Mouse (Mus musculus) gastrocnemius, postnatal 36 days (tissue): ENCODE results near the gene Ptpn7. TPM values are rescaled to one million over a fixed set of nuclear protein-coding genes. Genes with fewer than 3 reads are reported as not detected.
"Not testable (repeated sequence)": the region's sequence is repeated elsewhere in the genome, so short reads cannot be mapped to it uniquely, and the experiment has no call there.

Experiments
- DNase-seq, 2 experiments: peaks; one replicate each; pipeline ENCODE4 v3.0.0; 2022
- intact Hi-C: fragments of 180-260 bp; cut with DNase I; formaldehyde crosslinking; loops from one replicate; pipeline ENCODE4 v1.15.1; 2025
- long read RNA-seq, 2 experiments: library from polyadenylated mRNA; stranded (forward); transcript quantifications; one replicate each; pipeline ENCODE4 v2.0.0; 2021
- total RNA-seq, 2 experiments: library from RNA; stranded (reverse); gene quantifications; 2 replicates each; pipeline ENCODE4 v1.2.3; 2021

The Ptpn7 gene
- under 1 TPM; 0.27 to 0.56 TPM for total RNA-seq
- long read RNA-seq, experiment 1 = 0 reads
- long read RNA-seq, experiment 2, partial matches to known transcripts = 0 of 1 reads
- long read RNA-seq, experiment 2, other reads (novel, unspliced or antisense) = 1 of 1 reads

DNA sequence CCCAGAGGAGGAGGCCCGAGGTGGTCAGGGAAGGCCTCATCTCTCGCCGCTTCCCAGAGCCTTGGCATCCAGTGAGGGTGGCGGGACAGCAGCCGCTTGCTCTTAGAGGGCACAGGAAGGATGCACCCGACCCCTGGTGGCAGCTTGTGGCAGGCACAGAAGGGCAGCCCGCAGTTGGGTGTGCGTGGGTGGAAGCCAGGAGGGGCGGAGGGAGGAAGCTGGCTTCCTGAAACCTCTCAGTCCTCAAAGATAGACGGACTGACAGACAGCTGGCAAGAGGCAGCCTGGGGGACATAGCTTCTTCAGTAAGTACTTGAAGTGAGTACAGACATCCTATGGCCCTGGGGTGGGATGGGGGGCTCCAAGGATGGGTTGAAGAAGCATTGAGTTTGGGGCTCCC lies at the start of gene Ptpn7:
TSS of gene Ptpn7 (plus strand) at position 228 of the 400 bp plus-strand sequence.
- DNase-seq = peak in 1 of 2 experiments; percentile 41

DNA sequence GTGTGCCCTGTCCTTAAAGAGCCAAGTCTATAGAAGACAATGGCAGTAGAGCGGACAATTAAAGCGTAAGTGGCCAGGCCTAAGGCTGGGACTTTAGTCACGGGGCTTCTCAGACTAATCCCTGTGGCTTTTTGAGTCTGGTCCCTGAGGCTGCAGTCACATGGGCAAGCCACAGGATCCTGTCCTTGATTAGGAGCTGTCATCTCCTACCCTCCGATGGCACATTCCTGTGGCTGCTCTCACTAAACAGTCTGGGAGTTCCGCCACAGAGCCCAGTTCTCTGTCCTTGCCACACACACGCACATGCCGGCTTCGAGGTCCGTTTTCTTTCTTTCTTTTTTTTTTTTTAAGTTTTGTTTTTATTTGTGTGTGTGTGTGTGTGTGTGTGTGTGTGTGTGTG lies 49.0 kb upstream of the Ptpn7 start:
- DNase-seq = no peak
- intact Hi-C loops = no loop called here

More for the DNA sequence above, at the start of gene Ptpn7:
- intact Hi-C loops = no loop called here

DNA sequence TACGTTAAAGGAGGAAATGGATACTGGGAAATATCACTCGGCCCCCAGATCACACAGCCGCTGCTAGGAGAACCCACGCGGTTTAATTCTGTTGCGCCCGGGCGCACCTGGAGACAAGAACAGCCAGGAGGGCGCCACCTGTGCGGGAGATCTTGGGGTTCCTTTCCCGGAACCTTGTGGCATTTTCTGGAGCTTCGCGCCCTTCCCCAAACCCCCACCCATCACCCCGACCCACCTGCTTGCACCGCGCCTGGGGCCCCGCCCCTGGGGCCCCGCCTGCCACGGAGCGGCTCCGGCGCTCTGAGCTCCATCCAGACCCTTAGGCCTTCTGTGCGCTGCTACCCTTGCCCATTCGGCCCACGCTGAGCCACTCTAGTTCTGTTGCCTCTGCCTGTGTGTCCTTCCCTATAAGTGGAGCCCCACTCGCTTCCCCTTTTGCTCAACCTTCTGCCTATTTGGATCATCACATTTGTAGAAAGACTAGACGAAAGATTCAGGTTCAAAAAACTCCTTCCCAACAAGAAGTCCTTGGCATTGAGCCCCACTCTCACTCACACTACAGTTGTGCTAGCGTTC lies 47.1 kb upstream of the Ptpn7 start:
- intact Hi-C loops = no loop called here
- no peak for DNase-seq

DNA sequence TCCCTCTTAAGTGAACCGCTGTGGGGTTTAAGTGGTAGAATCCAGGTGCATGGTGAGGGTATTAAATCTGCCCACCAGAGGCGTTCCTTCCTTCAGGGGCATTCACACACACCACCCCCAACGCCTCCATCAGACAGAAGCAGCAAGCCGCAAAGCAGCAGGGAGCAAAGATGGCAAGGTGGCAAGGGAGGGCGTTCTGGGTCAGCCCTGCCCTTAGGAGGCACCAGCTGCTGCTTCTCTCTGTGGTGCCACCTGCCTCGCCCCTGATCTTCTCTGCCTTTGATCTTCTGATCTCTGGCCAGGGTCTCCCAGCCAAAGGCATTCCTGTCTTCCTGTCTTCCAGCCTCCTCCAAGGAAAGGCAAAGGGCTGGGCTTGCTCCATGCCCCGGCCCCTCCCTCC lies 46.5 kb upstream of the Ptpn7 start:
- intact Hi-C loops = no loop called here
- DNase-seq = no peak

DNA sequence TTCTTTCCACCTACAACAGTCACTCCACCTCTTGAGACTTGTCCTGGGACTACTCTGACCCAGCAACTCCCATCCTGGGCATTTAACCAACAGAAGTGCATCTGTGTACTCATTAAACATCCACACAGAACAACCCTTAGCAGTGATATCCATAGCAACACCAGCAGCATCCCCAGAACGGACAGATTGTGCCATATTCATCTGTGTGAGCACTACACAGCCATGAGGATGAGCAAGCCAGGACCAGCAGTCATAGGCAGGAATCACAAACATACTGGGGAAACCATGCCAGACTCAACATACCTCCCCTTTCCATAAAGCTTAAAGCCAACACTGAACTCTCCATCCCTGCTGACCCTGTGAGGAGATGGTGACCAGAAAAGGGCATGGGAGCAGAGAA lies 45.1 kb upstream of the Ptpn7 start:
- intact Hi-C loops = no loop called here
- no peak for DNase-seq

DNA sequence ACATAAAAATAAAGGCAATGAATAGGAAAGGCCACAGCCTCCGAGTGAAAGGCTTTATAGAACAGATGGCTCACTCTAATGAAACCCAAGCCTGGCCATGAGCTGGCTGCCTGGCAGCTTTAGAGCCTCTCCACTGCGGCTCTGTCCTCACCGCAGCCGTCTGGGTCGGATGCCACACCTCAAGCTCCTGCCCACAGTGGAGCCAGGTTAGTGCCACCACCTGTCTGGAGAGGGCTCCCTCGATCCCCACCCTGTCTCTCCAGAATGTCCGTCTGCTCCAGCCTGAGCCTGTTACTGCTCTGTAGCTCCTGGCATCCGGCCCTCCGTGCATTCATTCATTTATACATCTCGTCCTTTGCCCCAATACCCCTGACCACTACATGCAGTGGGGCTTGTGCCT lies 42.9 kb upstream of the Ptpn7 start:
- no peak for DNase-seq
- intact Hi-C loops = no loop called here

DNA sequence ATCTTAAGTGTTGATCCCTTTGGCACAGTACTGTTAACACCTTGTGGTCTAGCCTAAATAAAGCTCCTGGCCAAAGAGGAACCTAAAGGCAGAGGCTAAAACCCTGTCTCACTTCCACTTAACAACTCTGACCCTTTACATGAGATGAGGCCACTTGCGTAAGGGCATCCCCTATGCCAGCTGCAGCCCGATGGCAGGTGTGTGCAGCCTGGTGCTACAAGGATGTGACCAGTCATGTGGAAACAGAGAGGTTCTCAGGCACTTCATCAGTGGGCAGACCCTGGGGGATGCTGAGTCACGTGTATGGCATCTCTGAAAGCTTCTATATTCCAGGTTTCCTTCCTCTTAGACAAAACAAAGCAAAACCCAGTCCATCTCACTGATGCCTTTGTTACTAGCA lies 41.6 kb upstream of the Ptpn7 start:
- intact Hi-C loops = no loop called here
- no peak for DNase-seq

DNA sequence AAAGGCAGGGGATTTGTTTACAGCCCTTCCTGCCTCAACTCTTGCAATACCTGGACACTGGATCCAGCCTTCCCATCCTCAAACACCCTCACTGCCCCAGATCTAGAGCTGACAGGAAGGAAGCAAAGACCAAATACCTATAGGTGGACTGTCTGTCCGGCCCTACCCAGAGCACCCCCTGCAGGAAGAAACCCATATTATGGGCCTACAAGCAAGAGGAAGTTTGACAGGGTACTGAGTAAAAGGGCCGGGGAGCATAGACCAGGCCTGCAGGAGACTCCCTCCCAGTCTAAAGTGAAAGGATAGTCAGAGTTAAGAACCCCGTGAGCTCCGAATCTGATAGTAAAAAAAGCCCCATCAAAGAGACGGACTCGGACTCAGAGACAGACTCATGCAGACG lies 37.8 kb upstream of the Ptpn7 start:
- DNase-seq = no peak
- intact Hi-C loops = no loop called here

DNA sequence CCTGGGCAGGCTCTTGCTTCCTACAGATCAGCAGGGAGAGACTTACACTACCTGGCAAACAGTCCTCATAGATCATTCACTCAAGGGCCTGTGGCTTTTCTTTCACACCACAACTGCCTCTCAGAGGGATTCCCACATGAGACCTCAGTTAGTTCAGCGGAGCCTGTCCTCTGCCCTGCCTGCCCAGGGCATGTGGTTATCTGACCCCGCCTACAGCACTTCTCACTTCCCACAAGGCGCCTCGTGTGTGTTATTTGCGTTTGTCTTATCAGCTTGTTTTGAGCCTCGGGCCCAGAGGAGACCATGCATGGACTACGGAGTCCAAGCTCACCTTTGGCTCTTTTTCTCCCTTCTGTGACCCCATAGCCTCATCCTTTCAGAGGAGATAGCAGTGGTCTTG lies 37.3 kb upstream of the Ptpn7 start:
- no peak for DNase-seq
- intact Hi-C loops = no loop called here

DNA sequence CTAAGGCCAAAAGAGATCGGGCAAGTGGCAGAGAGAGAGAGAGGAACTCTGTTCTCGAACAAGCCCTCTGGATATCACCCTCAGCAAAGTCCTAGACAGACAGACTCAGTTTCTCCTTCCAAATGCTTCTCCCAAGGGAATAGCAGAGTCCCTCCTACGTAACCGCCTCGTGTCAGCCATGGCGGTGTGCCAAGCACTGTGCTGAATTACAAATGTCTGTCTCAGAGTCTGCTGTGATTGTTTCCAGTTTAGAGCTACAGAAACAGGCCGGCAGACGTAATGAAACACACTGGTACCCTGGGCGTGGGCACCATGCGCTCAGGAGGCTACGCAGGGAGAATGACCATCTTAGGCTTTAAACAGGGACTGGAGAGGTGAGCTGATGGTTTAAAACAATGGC lies 36.2 kb upstream of the Ptpn7 start:
- no peak for DNase-seq
- intact Hi-C loops = no loop called here

DNA sequence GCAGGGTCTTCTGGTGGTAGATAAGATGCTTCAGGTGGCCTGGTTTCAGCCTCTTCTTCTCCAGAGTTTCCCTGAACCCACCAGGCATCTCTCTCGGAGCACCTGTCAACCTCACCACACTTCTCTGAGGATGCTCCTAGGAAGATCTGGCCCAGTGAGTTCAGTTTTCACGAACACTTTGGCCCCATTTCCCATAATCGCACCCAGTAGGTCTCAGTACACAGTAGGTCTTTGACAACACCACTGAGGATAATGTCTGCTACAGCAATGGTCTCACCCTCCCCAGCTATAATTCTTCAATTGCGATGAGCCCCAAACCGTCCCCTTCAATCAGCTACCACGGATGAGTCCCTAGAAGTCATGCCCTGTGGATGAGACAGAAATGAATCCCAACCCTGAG lies 35.1 kb upstream of the Ptpn7 start:
- DNase-seq = no peak
- intact Hi-C loops = no loop called here

DNA sequence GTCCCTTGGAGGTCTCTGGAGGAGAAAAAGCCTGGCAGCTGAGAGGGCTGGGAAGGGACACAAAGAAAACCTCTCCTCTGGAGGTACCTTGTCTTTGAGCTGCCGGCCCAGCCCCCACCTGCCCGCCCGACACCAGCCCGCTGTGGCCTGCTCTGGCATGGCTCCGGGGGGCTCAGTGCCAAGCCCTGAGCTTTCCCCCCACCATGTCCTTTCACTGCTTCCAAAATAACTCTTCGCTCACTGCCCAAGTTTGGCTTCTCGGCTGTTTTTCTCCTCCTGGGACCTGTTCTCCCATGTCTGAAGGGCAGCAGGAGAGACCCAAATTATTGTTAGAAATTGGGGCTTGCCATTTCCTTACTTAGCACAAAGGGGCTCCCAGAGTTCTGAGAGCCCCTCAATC lies 34.1 kb upstream of the Ptpn7 start:
- peak; percentile 41 to 51 for DNase-seq
- intact Hi-C loops = no loop called here

DNA sequence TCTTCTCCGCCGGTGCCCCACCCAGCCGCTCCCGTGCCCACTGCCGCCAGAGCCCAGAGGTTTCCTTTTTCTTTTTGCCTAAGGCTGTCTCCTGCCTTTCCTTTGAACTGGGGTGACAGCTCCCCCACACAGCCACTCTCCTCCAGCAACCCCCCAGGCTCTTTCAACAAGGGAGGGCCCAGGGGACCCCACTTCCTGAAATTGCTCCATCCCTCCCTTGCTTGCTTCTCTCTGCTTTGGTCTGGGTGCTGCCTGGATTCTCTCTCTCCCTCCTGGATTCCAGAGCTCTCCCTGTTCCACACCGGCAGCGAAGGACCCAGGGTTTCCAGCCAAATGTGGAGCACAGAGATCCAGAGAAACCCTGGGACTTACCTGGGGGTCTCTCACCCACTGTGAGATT lies 32.1 kb upstream of the Ptpn7 start:
- no peak for DNase-seq
- intact Hi-C loops = loop anchor here (10.0 kb wide), 1 partner anchor 376 kb away; no protein-coding TSS in a partner anchor

DNA sequence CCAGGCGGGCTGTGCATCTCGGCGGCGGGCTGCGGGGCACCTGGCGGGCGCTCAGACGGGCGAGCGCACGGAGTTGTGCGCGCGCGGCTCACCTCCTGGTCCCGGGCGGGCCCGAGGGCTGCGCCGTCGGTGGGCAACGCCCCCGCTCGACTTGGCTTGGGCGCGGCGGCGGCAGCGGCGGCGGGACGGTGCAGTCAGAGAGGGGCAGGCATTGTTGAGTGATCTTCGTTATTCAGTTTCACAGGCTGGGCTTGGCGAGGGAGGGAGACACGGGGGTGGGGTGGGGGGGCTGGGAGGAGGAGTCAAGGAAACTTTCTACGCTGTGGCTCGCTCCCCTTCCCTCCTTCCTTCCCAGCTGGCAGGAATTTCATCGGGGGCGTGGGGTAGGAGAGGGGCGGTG lies 27.4 kb upstream of the Ptpn7 start, which contains the start of gene Lgr6:
TSS of gene Lgr6 (minus strand) at position 153 of the 400 bp plus-strand sequence.
- DNase-seq = no peak
- intact Hi-C loops = loop anchor here (10.0 kb wide), 1 partner anchor 380 kb away; no protein-coding TSS in a partner anchor

DNA sequence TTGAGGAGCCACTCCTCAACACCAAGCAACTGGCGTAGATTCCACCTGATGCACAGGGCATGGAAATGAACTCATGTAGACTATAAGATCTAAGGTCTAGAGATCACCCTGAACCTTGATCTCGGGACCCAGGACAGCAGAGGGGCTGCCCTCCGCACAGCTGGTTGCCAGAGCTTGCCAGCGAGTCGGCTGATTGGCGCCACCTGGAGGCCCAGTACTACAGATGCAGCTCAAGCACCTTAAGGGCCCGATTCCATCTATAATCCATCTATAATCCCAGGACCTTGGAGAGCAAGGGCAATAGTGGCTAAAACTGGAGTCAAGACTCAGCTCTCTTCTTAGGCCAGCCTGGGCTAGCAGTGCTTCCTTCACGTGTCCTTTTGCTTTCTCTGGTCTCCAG lies 26.5 kb upstream of the Ptpn7 start:
- DNase-seq = peak; percentile 48 to 61
- intact Hi-C loops = loop anchor here (10.0 kb wide), 1 partner anchor 381 kb away; no protein-coding TSS in a partner anchor

DNA sequence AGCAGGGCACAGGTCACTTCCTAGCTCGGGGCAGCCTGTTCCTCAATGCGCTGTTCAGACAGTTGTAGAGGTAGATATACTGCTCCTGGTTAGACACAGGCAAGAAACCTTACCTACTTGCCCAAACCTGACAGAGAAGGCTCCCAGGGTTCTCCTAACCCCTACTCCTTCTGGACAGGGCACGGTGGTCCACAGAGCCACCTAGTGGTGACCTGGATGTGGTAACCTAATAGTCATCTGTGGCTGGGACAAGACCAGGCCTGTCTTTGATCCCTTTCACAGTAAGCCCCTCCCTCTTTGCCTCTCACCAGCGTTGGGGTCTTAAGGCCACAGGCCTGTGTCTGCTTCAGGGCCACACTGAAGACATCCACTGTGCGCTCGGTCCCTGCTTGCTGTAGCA lies 23.9 kb upstream of the Ptpn7 start:
- intact Hi-C loops = loop anchor here (10.0 kb wide), 1 partner anchor 384 kb away; no protein-coding TSS in a partner anchor
- no peak for DNase-seq

DNA sequence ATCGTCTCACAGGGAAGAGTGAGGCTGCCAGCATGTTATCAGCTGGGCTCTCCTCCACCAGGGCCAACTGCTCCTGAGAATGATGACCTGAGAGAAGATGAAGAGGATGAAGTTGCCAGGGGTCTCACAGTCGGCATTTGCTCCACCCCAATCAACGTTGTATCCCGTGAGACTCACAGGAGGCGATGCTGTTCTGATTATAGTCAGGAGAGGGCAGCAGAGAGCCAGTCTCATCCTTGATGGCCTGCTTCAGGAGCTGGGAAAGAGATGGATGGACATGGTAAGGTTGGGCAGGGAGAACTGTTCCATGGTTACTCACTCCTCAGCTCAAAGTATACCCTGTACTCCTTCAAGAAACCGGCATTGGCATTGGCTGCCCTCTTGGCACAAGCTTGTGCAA lies 22.4 kb upstream of the Ptpn7 start:
- peak in 1 of 2 experiments; percentile 54 for DNase-seq
- intact Hi-C loops = loop anchor here (1.0 kb wide), 1 partner anchor 121 kb away; no protein-coding TSS in a partner anchor

DNA sequence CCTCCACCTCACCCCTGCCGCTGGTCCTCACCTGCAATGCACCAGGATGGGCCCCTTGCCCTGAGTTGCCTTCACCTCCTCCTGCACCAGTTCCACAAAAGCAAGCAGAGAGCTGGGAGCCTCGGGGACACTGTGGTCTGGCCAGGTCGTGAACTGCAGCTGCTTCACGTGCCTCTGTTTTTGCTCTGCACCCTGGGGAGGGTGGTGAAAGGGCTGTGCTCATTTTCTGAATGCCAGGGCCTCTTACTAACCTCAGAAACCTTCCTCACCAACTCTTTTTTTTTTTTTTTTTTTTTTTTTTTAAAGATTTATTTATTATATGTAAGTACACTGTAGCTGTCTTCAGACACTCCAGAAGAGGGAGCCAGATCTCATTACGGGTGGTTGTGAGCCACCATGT lies 21.2 kb upstream of the Ptpn7 start:
- DNase-seq, intact Hi-C loops: not testable (repeated sequence)

DNA sequence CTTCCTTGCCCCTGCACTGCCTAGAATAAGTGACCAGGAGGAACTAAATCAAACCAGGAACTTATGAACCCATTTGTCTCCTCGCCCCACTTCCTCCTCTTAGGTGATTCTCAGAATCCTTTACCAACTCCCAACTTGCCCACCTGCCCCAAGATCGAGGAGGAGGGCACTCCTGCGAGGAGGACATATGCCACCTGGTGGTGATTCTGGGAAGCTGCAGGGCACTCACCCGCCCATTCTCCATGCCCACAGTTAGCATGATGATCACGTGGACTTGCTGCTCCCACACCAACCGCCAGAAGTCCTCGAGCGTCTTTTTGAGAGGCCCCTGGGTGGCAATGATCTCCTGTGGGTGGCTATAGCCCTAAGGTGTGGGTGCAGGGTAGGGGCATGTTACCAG lies 19.8 kb upstream of the Ptpn7 start:
- intact Hi-C loops = no loop called here
- no peak for DNase-seq

DNA sequence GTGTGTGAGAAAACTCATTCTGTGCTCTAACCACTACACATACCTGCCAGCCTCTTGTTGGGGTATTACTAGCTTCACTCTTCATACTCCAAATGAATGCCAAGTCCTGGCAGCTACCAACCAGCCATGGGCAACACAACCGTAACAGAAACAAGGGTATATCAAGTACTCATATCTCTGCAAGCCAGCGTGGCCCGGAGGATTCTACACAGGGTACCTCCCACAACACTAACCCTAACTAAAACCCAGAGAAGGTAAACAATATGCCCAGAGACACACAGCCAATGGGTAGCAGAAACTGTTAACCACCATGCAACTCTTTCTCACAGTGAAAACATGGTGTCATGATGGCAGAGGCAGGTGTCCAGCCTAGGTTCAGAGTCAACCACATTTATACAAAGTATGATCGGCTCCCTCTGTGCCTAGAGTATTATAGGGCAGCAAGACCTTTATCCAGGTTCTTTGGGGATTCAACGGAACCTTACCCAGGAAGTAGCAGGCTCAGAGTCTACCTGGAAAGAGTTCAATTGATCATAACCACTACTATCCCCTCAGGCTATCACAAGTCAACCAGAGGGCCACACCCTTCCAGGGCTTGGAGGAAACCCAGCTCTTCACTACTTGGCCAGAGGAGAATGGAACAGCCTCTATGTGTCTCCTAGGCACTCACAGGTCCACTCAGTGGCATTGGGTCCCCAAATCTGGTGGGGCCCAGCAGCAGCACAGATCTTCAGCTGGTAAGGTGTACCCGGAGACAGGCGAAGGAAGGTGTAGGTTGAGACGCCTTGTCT lies 7.7 kb upstream of the Ptpn7 start:
- no peak for DNase-seq
- intact Hi-C loops = no loop called here

DNA sequence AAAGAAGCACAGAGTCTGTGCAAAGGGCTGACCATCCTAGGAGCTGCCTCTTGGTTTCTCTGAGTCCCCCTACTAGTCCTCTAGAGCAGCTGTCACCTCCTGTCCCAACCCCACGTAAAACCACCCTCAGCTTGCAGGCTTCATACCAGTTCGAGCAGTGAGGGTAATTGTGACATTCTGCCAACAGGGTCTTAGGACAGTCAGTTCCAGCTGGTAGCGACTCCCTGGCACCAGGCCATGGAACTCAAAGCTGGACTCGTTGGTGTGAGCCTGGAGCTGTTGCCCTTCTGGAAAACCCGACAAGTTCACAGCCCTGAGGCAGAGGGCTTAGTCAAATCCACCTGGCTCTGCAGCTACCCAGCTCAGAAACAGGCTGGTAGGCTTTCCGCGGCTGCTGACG lies 6.5 kb upstream of the Ptpn7 start:
- DNase-seq = no peak
- intact Hi-C loops = no loop called here
